Mouse (Mus musculus): Measurements from ENCODE around the gene Thsd7b.

- TF ChIP-seq CTCF (IDR thresholded peaks at IDR 0.05; ENCODE audit: low read depth, low read length) (no peak), GATA1 (IDR thresholded peaks at IDR 0.05; ENCODE audit: borderline replicate concordance, low read length) (no peak), POLR2AphosphoS5 (IDR thresholded peaks at IDR 0.05; ENCODE audit: insufficient replicate concordance, low read depth, low read length) (no peak)
Observed at GRCm38 (mm10) chr1:129559137-129559536, 286.0 kb downstream of the Thsd7b start.
